Mouse (Mus musculus): ENCODE measurements around the gene Mfsd6.

GRCm38 (mm10) chr1:52719096-52719495 lies 8.2 kb downstream of the Mfsd6 start:
- peak; percentile 15 to 56; a peak in 2 of 4 replicates for TF ChIP-seq CTCF (conservative IDR thresholded peaks at IDR 0.05 in 1 of 2, IDR thresholded peaks at IDR 0.05 in 1 of 2; ENCODE audit: low read depth in 2 of 2, low read length in 2 of 2)
- TF ChIP-seq POLR2A (IDR thresholded peaks at IDR 0.05; ENCODE audit: low read depth, low read length), result no peak
- TF ChIP-seq USF1 (IDR thresholded peaks at IDR 0.05; ENCODE audit: low read depth, low read length), result no peak
- TF ChIP-seq CHD2 (IDR thresholded peaks at IDR 0.05; ENCODE audit: low read length), result no peak
- no peak for TF ChIP-seq BHLHE40 (IDR thresholded peaks at IDR 0.05; ENCODE audit: low read depth, low read length)
- no peak for TF ChIP-seq EP300 (IDR thresholded peaks at IDR 0.05; ENCODE audit: low read length)
- TF ChIP-seq HCFC1 (IDR thresholded peaks at IDR 0.05; ENCODE audit: low read depth, low read length), result no peak
- TF ChIP-seq USF2 (conservative IDR thresholded peaks at IDR 0.05; ENCODE audit: low read depth, low read length), result no peak
- TF ChIP-seq E2F4 (IDR thresholded peaks at IDR 0.05; ENCODE audit: insufficient replicate concordance, low read depth, low read length), result no peak
- TF ChIP-seq MAFK (IDR thresholded peaks at IDR 0.05; ENCODE audit: insufficient replicate concordance, low read length), result peak; percentile 77
